Mouse (Mus musculus) right cerebral cortex, postnatal 14 days (tissue): Measurements from ENCODE around the gene Clec4b2.
"Not testable (repeated sequence)": the region's sequence is repeated elsewhere in the genome, so short reads cannot be mapped to it uniquely, and the experiment has no call there.

Experiments used
- DNase-seq: peaks from one replicate; pipeline ENCODE4 v3.0.0; 2022

Gene Clec4b2

GRCm38 (mm10) chr6:123172593-123172992, at the start of gene Clec4b2:
Gene Clec4b2 (plus strand): TSS chr6:123172893.
- DNase-seq: no peak

GRCm38 (mm10) chr6:123123195-123123594, 49.5 kb upstream of the Clec4b2 start:
- DNase-seq: no peak

- no peak for DNase-seq
Measured at GRCm38 (mm10) chr6:123127173-123127572, 45.5 kb upstream of the Clec4b2 start.

- not testable (repeated sequence) for DNase-seq
Measured at GRCm38 (mm10) chr6:123137766-123138526, 34.7 kb upstream of the Clec4b2 start.

- DNase-seq: no peak
Measured at GRCm38 (mm10) chr6:123170106-123170505, 2.6 kb upstream of the Clec4b2 start.

GRCm38 (mm10) chr6:123171040-123171439, 1.7 kb upstream of the Clec4b2 start:
- DNase-seq: no peak

DNA sequence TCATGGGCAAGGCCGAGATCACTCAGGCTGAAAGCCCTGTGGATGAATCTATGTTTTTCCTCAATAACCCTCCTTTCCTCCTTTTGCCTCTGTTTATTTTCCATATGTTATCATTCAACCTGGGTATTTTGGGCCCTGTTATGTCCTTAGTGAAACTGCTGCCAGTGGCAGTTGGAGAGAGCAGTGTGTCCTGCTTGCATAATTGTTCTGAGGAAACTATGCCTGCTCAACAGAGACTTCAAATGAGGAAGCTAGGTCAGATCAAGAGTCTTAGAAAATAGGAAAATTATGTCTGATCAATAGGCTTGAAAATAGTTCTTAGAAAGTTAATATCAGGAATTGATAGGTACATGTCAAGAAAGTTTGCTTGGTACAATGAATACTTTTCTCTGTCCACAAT, 2.9 kb downstream of the Clec4b2 start:
- no peak for DNase-seq

DNA sequence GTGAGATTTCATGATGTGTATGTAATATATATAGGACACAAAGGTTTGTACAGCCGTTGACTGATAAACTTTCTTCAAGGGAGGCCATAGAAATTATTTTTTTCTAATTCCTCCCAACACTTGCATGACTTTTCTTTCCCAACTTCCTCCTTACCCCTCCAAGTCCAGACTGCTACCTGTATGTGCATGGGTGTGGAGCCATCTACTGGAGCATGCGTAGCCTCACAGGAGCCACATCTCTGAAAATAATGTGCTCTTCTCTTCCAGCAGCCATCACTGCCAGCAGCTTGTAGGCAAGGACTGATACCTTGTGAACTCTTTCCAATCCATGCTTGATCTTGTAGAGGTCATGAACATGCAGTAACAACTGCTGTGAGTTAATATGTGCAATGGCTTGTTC, 12.2 kb downstream of the Clec4b2 start:
- not testable (repeated sequence) for DNase-seq

DNA sequence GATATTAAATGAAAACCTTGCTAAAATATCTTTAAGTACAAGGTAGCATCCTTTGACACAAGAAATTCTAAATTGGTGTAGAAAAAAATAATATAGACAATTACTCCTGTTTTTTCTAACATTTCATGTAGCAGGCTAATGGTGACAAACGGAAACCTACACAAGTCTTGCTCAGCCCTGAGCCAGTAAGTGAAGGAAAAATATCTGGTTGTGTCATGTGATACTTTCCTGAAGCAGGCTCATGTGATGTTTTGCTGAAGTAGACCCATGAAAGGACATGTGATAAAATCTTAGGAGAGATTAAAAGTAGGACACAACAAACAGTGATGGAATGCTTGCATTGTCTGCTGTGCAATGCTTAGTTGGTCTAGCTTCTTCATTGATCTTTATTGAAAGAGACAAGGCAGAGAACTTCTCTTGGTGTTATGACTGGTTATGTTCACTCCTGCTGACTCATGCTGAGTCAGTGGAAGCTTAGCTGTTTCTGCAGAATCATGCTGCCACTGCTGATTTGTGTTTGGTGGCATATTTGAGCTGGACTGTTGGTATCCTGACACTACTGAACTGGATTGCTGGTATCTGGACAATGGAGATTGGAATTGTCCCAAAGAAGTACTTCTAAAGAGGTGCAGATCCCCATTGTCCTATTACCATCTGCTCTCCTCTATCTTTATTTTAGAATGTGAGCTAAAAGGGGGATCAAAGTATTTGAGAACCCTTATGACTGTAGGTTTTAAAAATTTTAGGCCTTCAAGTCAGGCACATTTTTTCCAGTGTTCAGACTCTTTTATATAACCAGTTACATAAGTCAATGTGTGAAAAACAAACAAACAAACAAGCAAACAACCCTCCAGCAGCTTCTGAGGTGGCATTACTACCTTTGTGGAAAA, 34.7 kb downstream of the Clec4b2 start:
- no peak for DNase-seq

- not testable (repeated sequence) for DNase-seq
Measured at GRCm38 (mm10) chr6:123208077-123208439, 35.4 kb downstream of the Clec4b2 start.

DNA sequence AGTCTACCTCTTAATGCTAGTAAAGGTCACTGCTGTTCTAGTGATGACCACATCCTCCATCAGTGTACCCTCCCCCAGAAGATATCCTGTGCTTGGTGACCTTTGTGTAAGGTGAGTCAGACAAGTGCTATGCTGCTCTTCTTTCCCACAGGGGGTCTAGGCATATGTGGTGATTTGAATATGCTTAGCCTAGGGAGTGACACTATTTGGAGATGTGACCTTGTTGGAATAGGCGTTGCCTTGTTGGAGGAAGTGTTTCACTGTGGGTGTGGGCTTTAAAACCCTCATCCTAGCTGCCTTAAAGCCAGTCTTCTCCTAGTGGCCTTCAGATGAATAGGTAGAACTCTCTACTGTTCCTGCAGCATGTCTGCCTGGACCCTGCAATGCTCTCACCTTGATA, 39.0 kb downstream of the Clec4b2 start:
- no peak for DNase-seq

GRCm38 (mm10) chr6:123227519-123228166, 55.0 kb downstream of the Clec4b2 start:
- DNase-seq: no peak

- no peak for DNase-seq
Measured at GRCm38 (mm10) chr6:123229644-123230043, 57.0 kb downstream of the Clec4b2 start, which contains the start of gene Clec4n. Gene Clec4n (plus strand): TSS chr6:123229843.

DNA sequence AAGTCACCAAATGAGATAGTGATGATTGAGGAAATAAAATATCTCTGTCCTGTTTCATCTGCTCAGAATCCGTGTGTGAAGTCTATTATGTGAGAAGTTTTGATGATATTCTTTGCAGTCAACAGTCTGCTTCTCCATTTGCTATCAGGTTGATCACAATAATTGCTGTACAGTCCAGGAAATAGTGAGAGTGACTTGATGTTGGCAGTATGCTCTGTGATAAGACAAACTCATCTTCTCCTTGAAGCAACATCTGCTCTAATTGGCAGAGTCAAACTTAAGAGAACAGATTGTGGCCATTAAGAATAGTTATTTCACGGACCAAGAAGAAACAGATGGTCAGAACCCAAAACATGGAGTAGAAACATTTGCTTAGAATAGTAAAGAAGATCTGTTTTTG, 58.5 kb downstream of the Clec4b2 start:
- no peak for DNase-seq

DNA sequence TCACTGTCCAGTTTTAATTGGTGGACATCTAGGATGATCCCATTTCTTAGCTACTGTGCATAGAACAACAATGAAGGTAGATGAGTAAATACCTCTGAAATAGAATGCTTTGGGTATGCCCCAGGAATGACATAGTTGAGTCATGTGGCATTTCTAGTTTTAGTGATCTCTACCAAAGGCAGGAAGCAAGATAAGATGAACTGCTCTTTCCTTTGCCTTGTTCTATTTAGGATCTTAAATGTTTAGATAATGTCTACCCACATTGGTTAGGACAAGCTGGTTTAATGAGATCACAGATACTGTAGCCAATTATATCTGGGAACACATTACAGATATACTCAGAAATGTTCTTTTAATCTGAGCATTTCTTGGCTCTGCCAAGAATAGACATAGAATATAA, 64.9 kb downstream of the Clec4b2 start:
- DNase-seq: no peak

- no peak for DNase-seq
Measured at GRCm38 (mm10) chr6:123244201-123244600, 71.5 kb downstream of the Clec4b2 start.

DNA sequence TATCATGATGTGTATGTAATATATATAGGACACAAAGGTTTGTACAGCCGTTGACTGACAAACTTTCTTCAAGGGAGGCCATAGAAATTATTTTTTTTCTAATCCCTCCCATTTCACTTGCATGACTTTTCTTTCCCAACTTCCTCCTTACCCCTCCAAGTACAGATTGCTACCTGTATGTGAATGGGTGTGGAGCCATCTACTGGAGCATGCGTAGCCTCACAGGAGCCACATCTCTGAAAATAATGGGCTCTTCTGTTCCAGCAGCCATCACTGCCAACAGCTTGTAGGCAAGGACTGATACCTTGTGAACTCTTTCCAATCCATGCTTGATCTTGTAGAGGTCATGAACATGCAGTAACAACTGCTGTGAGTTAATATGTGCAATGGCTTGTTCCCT, 76.2 kb downstream of the Clec4b2 start:
- not testable (repeated sequence) for DNase-seq

GRCm38 (mm10) chr6:123252735-123253134, 80.0 kb downstream of the Clec4b2 start:
- no peak for DNase-seq
